Mouse (Mus musculus): ENCODE measurements around the gene Sla2.

DNA sequence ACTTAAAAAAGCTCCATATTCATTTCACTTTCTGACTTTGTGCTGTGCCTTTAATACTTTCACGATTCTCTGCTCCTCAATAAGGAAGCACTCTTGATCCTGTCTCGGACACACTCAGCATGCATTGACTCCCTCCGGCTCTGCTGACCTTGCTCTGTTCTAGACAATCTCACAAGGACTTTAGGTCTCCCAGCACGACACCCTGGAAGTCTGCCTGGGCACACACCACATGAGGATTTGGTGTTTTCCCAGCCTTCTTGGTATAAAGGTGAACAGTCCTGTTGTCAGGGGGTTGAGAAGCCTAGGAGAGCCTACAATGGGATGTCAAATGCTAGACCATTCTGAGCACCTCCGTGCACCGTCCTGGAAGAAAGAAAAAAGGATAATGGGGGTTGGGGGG, 5.8 kb upstream of the Sla2 start:
- no peak for TF ChIP-seq CTCF (IDR thresholded peaks at IDR 0.05; ENCODE audit: insufficient read depth, low read depth, low read length)
- TF ChIP-seq POLR2A (IDR thresholded peaks at IDR 0.05; ENCODE audit: insufficient read depth, low read depth, low read length), result no peak
